Comparison of ENCODE assay signal across 25 mouse cellular contexts in genomic region chr6:102005627-102006026, GRCm38 (mm10).
DNase-seq lines count a peak whose midpoint lies in the region; ATAC-seq lines count a peak whose summit lies in the region.
"Had no signal": no experiment of that assay in that cellular context is flagged by ENCODE, and none has a peak within 500 bp of the region (broad histone marks: within the 10 kb centered on the region; RNA-seq: fewer than 3 reads in every experiment).

No protein-coding gene starts in this region.

- no peaks in the 10 kb centered on the region for H3K9me3 ChIP-seq in forebrain, embryonic 14.5 days (replicated peaks; ENCODE audit: control insufficient read depth, low read length)
- H3K9me3 ChIP-seq in forebrain, embryonic 16.5 days (ENCODE audit: control insufficient read depth, low read length), result no peaks in the 10 kb centered on the region
- H3K9me3 ChIP-seq: embryonic facial prominence, embryonic 12.5 days; embryonic facial prominence, embryonic 15.5 days; forebrain, embryonic 15.5 days; heart, embryonic 10.5 days; heart, embryonic 13.5 days had no signal

- no peaks in the 10 kb centered on the region for H3K27me3 ChIP-seq in forebrain, embryonic 14.5 days (replicated peaks; ENCODE audit: control insufficient read depth, insufficient read depth, low read length)
- H3K27me3 ChIP-seq in forebrain, embryonic 16.5 days (replicated peaks; ENCODE audit: control insufficient read depth, insufficient read depth, low read length), result no peaks in the 10 kb centered on the region
- H3K27me3 ChIP-seq: embryonic facial prominence, embryonic 12.5 days; embryonic facial prominence, embryonic 15.5 days; forebrain, embryonic 15.5 days; heart, embryonic 13.5 days had no signal

- H3K4me2 ChIP-seq in forebrain, embryonic 14.5 days (ENCODE audit: low read length), result no peak overlapping the region
- no peak overlapping the region for H3K4me2 ChIP-seq in forebrain, embryonic 16.5 days (ENCODE audit: low read length)
- H3K4me2 ChIP-seq: embryonic facial prominence, embryonic 12.5 days; embryonic facial prominence, embryonic 15.5 days; forebrain, embryonic 15.5 days; heart, embryonic 13.5 days; hindbrain, embryonic 14.5 days had no signal

- no peak overlapping the region for H3K4me3 ChIP-seq in forebrain, embryonic 14.5 days (ENCODE audit: low read depth, low read length)
- H3K4me3 ChIP-seq in forebrain, embryonic 16.5 days (replicated peaks; ENCODE audit: low read length), result no peak overlapping the region
- H3K4me3 ChIP-seq: embryonic facial prominence, embryonic 12.5 days; embryonic facial prominence, embryonic 15.5 days; forebrain, embryonic 15.5 days; heart, adult 2 months; heart, embryonic 10.5 days; heart, embryonic 13.5 days had no signal

- peak; percentile 40 for ATAC-seq in forebrain, embryonic 14.5 days
- no peak for ATAC-seq in forebrain, embryonic 16.5 days
- ATAC-seq: CD4-positive, CD25-positive, alpha-beta regulatory T cell, adult 4 months; forebrain, embryonic 15.5 days; intestine, postnatal 0 days had no signal

- no peak overlapping the region for H3K9ac ChIP-seq in forebrain, embryonic 14.5 days (ENCODE audit: low read length)
- H3K9ac ChIP-seq in forebrain, embryonic 16.5 days (replicated peaks; ENCODE audit: low read depth, low read length), result no peak overlapping the region
- H3K9ac ChIP-seq: embryonic facial prominence, embryonic 12.5 days; embryonic facial prominence, embryonic 15.5 days; forebrain, embryonic 15.5 days; heart, embryonic 13.5 days; hindbrain, embryonic 14.5 days had no signal

- DNase-seq in forebrain, embryonic 14.5 days (ENCODE audit: low spot score), result peak; percentile 12
- peak; percentile 8 for DNase-seq in right cerebral cortex, adult 18-20 months
- DNase-seq in right cerebral cortex, postnatal 25 days, result no peak
- peak; percentile 16 for DNase-seq in telencephalon, adult 2 months (ENCODE audit: low read depth, low spot score)
- no peak for DNase-seq in adipocyte (ENCODE audit: low spot score)
- DNase-seq: adrenal gland, adult 8-10 months; adrenal gland, postnatal 25 days; cerebellum, adult 11 months; cerebellum, adult 2 months; cerebellum, adult 9-11 months; cerebellum, postnatal 25 days; gastrocnemius, postnatal 10 days; gastrocnemius, postnatal 36 days; heart, adult 2 months; heart, postnatal 14 days; heart, postnatal 4 days had no signal

- H3K27ac ChIP-seq in forebrain, embryonic 14.5 days (ENCODE audit: low read depth, low read length), result no peak overlapping the region
- H3K27ac ChIP-seq in forebrain, embryonic 16.5 days (ENCODE audit: low read length), result no peak overlapping the region
- H3K27ac ChIP-seq: embryonic facial prominence, embryonic 12.5 days; embryonic facial prominence, embryonic 15.5 days; forebrain, embryonic 15.5 days; heart, adult 2 months; heart, embryonic 10.5 days; heart, embryonic 13.5 days; hindbrain, embryonic 14.5 days had no signal

- no peaks in the 10 kb centered on the region for H3K4me1 ChIP-seq in forebrain, embryonic 14.5 days (ENCODE audit: control insufficient read depth, insufficient read depth, low read length)
- no peaks in the 10 kb centered on the region for H3K4me1 ChIP-seq in forebrain, embryonic 16.5 days (replicated peaks; ENCODE audit: control insufficient read depth, insufficient read depth, low read length)
- H3K4me1 ChIP-seq: embryonic facial prominence, embryonic 12.5 days; embryonic facial prominence, embryonic 15.5 days; forebrain, embryonic 15.5 days; heart, embryonic 10.5 days; heart, embryonic 13.5 days had no signal

- 35% methylated on average over 3 of the region's 3 CpGs for WGBS in forebrain, embryonic 14.5 days
- 32% methylated on average over 3 of the region's 3 CpGs for WGBS in forebrain, embryonic 16.5 days

- no peaks in the 10 kb centered on the region for H3K36me3 ChIP-seq in forebrain, embryonic 14.5 days (ENCODE audit: control insufficient read depth, insufficient read depth, low read length)
- no peaks in the 10 kb centered on the region for H3K36me3 ChIP-seq in forebrain, embryonic 16.5 days (ENCODE audit: control insufficient read depth, insufficient read depth)
- H3K36me3 ChIP-seq: embryonic facial prominence, embryonic 12.5 days; embryonic facial prominence, embryonic 15.5 days; forebrain, embryonic 15.5 days; heart, embryonic 10.5 days; heart, embryonic 13.5 days had no signal

Comparison
In these comparisons a context has a peak if more than half of its experiments do, and no peak if none do; other contexts are left out.
1. DNase-seq: peak in forebrain, embryonic 14.5 days (single experiment), right cerebral cortex, adult 18-20 months (single experiment) and telencephalon, adult 2 months (single experiment); none in right cerebral cortex, postnatal 25 days (single experiment) and adipocyte (single experiment).